Mouse (Mus musculus): ENCODE measurements around the gene Pstpip1.

The Pstpip1 gene

DNA sequence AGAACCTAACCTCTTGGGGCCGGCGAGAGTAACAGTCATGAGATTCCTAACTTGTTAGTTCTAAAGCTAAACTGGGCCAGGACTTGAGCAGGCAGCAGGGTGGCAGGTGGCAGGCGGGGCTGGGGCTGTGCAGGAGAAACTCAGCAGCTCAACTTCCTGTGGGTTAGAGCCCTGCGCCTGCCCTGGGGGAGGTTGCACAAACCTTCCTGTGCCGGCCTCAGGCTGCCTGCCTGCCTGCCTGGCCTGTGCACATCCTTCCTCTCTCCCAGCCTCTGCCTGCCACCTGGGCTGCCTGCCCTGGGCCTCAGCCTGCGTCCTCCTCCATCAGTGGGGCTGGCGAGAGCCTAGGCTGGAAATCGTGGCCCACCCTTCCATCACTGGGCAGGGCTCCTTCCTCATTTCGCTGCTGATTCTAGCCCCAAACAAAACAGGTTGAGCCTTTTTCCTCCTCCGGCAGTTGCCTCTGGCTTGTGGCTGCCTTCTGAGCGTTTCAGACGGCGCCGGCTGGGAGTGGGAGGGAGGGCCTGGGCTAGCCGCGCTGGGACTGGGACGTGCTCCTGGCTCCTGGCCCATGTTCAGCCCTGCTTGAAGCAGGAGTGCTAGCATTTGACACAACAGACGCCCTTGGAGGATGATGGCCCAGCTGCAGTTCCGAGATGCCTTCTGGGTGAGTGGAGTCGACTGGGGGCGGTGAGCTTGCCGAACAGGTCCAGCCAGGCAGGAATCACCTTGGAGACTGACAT, at the start of gene Pstpip1:
TSS of gene Pstpip1 (plus strand) at position 185 of the 743 bp plus-strand sequence.
- peak; percentile 64 for DNase-seq (ENCODE audit: low spot score)

DNA sequence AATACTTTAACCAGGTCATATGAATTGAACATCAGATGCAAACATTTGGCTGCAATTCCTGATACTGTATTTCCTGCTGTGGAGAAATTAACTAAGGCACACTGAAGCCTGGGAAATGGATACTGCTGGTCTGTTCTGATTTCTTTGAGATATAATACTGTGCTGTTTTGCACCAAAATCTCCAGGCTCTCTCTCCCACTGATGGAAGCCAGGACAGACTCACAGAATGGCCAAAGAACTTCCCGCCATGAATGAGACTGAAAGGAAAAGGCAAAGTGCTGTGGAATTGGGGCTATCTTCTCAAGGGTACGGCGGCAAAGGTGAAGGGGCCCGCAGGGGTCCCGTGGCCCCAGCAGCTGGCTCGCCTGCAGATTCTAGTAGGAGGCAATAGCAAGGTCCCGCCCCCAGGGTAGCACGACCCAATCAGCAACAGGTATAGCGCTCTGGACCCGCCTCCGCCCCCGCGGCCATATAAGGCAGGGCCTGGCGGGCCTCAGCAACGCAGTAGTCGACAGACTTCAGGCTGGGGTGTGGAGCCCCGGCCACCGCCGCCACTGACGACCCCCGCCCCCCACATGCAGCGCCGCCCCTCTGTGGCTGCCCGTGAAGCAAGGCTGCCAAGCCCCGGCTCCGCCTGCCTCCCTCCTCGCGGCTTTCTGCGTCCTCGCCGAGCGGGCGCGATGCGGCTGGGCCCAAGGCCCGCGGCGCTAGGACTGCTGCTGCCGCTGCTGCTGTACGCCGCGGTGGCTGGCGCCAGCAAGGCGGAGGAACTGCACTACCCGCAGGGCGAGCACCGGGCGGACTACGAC, 48.2 kb upstream of the Pstpip1 start, which contains the start of gene Rcn2:
TSS of gene Rcn2 (plus strand) at position 474 of the 809 bp plus-strand sequence.
- DNase-seq (ENCODE audit: low spot score), result peak; percentile 92

DNA sequence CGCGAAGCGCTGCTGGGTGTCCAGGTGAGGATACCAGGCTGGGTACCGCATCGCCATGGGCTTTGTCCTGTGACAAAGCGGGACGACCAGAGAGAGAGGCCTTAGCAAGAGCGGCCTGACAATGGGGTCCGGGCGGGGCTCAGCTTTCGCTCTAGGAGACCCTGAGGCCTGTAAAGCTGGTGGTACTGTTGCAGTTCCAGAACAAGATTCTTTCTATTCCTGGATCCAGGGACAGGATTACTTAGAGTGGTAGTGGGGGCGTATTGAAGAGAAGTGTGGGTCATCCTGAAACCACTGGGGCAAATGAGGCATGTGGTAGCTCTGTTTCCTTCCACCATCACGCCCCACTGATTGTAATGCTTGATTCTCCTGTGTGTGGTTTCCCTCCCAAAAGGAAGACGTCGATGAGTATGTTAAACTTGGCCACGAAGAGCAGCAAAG, 47.6 kb upstream of the Pstpip1 start:
- DNase-seq (ENCODE audit: low spot score), result no peak

DNA sequence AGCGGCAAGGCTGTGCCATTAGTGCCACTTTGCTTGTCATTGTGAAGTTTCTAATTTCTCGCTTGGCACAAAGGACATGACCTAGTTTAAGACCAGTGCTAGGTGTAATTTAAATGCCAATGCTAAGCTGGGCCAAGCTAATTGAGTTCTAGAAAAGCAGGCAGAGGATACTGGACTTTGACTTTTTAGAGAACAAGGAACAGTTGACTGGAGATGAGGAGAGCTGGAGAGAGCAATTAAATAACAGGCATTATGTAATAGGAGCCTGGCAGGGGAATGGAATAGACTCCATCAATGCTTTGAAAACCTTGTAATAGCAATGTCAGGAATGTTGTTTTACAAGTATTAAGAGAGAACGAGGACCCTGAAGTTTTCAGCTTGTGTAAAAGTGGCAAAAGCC, 36.0 kb upstream of the Pstpip1 start:
- DNase-seq (ENCODE audit: low spot score), result no peak

DNA sequence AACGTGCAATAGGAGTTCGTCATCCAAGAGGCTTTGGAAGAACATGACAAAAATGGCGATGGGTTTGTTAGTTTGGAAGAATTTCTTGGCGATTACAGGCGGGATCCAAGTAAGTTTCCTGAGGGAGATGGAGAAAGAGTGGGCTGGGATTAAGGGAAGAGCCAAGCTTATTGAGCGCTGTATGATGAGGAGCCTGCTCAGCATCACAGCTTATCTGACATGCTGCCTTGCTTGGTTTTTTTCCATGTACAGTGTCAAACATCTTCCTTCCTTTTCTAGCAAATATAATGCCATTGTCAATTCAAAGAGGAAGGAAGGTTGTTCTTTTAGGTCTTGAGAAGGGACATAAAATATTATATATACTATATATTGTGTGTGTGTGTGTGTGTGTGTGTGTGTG, 33.6 kb upstream of the Pstpip1 start:
- no peak for DNase-seq (ENCODE audit: low spot score)

DNA sequence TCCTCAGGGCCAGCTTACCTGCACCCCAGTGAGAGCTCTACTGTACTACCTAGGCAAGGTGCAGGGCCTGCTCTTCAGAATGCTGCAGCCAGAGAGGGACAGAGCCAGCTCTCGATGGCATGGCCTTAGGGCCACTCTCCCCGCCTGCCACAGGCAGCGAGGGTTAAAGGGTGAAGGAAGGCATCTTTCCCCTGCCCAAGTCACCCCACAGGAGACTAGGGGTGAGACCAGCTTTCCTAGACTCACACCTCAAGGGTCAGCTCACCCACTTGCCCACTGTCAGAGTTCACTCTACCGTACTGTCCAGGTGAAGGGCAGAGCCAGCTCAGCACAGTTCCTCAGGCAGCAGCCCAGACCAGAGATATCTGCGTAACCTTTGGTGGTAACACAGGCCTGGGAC, 27.4 kb upstream of the Pstpip1 start:
- DNase-seq (ENCODE audit: low spot score), result no peak

DNA sequence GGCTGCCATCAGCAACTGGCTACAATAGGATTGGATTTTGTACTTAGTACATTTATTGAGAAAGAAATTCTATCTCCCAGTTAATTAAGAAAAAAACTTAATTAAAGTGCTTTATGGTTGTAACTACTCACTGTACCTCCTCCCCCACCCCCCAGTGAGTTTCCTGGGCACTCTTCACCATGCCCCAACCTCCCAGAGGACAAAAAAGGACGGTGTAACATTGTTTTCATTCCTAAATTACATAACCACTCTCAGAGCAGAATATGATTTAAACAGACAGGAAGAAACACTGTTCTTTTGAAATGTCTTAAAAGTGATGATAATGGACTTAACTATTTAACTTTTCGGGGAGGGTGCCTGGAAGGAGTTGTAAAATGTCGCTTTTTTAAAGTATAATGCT, 24.8 kb upstream of the Pstpip1 start:
- no peak for DNase-seq (ENCODE audit: low spot score)

DNA sequence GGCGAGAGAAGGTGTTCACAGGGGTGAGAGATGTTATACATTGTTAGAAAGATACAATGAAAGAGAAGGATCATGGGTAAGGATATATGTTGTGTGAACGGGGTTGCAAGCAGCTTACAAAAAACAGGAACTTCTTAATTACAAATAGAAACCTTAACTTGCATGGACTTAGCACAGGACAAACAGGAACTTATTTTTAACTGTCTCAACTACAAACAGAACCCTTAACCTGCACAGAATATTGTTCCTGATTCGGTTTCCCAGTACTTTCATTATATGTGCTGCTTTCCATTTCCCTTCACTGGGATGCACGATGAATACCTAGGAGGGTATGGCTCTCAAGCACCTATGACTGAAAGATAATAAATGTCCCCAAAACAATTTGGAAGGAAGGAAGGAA, 21.8 kb upstream of the Pstpip1 start:
- DNase-seq (ENCODE audit: low spot score), result no peak

- no peak for DNase-seq (ENCODE audit: low spot score)
Observed at GRCm38 (mm10) chr9:56068630-56069029, 21.1 kb upstream of the Pstpip1 start.

DNA sequence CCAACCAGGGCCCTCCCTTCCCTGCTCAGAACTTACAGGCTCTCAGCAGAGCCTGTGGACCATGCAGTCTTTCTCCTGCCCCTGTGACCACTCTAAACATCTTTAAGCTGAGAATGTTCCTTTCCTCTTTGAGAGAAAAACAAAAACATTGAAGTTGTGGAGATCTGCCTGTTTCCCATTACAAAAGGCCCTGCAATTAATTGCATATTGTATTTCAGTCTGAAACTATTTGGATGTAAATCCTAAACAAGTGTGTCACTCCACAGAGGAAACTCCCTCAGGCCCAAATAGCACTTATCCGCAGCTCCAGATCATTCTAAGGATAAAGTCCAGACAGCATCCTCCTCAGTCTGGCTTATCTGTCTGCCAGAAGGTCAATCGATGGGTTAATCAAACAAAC, 16.9 kb upstream of the Pstpip1 start:
- no peak for DNase-seq (ENCODE audit: low spot score)

DNA sequence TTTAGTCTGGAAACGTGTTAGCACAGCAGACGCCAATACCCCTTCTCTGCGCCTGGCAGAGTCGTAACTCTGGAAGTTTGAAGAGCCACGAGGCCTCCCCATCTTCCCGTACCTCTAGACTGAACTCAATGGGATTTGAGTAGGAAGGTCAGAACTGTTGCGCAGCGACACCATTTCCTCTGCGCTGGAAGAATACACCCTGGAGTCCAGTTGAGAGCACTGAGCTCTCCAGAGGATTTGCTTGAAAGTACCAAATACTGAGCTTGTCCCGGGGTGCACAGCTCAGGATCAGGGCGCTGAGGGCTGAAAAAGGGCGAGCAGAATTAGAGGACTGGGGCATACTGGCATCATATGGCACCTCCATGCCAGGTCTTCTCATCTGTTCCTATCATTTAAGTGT, 14.9 kb upstream of the Pstpip1 start:
- no peak for DNase-seq (ENCODE audit: low spot score)

DNA sequence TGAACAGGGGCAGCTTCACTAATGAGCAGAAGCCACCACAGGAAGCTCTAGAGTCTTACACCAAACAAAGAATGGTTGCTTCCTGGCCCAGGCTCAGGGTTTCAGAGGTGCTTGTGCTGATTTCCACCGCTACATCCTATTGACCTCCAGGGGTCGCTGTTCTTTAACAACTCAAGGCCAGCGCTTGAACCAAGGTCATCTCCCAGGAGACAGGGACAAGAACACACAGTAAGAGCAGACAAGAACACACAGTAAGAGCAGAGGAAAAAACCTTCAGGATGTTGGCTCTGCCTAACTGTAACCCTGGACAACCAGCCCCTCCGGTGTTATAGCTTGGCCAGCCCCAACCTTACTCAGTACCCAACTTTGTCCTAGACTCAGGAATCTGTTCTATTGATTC, 14.5 kb upstream of the Pstpip1 start:
- peak; percentile 29 for DNase-seq (ENCODE audit: low spot score)

- no peak for DNase-seq (ENCODE audit: low spot score)
Observed at GRCm38 (mm10) chr9:56075901-56076620, 13.7 kb upstream of the Pstpip1 start.

- no peak for DNase-seq (ENCODE audit: low spot score)
Observed at GRCm38 (mm10) chr9:56079587-56079986, 10.2 kb upstream of the Pstpip1 start.

GRCm38 (mm10) chr9:56086524-56086923, 3.2 kb upstream of the Pstpip1 start:
- DNase-seq (ENCODE audit: low spot score), result no peak

DNA sequence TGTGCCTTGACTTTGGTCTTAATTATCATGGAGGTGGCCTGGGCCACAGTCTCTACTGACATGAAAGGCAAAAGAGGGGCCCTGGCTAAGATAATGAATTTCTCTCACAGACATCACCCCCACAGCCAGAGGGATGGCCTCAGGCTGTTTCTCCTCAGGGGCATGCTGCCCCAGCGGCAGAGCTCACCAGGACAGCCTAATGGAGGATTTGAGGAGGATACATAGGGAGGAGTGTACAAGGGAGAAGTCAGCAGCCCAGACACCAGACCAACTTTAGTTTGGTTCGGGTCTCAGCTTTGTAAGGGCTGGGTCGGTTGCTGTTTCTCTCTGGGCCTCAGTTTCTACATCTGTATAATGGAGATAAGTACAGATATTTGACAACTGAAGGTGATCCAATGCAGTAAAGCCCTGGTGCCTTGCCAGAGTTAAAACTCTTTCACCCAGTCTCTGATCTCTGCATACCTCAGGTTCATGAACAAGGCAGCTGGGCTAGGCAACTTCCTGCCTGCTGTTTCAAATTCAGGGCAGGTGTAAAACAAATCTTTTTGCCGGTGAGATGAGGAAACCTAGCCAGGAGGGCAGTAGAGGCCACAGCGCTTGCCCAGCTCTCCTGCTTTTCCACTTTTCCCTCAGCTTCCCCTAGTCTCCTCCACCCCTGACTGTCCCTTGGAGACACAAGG, 924 bp downstream of the Pstpip1 start:
- no peak for DNase-seq (ENCODE audit: low spot score)

DNA sequence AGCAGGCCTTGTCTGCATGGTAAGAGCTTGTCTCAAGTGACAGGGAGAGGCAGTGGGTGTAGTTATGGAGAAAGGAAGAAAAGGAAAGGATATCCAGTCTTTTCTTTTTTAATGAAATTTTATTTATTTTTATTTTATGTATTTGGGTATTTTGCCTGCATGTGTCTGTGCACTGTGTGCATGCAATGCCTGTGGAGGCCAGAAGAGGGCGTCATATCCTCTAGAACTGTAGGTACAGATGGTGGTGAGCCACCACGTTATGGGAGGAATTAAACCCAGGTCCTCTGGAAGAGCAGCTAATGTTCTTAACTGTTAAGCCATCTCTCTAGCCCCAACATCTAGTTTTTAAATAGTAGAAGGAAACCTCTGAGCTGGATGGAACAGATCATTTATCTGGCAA, 2.3 kb downstream of the Pstpip1 start:
- DNase-seq (ENCODE audit: low spot score), result no peak

DNA sequence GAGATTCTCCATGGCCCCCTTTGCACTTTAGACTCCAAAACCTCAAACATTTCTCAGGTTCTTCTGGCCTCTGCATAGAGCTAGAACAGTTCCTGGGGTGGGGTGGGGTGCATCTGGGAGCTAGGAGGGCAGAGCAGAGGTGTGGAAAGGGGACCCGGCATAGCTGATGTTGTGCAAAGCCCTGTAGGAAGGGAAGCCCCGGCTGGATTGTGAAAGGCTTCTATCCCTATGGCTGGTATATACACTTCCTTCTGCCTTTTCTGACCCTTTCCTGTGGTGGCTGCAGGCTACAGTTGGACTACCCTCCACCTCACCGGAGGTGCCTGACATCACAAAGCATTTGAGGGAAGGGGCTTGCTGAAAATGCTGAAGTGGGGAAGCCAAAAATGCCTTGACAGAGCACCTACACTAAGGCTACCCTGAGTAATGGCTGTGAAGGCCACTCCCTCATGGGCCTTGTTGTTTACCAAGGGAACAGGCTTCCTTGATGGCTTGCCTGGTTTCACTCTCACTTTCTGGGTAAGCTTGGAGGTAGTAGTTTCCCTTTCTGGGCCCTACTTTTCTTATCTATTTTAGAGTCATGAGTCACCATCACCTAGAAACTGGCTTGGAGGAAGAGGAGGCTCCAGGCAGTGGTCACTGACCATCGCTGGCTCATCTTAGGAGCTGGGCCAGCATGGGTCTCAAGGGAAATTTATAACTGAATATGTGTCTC, 8.0 kb downstream of the Pstpip1 start:
- no peak for DNase-seq (ENCODE audit: low spot score)

DNA sequence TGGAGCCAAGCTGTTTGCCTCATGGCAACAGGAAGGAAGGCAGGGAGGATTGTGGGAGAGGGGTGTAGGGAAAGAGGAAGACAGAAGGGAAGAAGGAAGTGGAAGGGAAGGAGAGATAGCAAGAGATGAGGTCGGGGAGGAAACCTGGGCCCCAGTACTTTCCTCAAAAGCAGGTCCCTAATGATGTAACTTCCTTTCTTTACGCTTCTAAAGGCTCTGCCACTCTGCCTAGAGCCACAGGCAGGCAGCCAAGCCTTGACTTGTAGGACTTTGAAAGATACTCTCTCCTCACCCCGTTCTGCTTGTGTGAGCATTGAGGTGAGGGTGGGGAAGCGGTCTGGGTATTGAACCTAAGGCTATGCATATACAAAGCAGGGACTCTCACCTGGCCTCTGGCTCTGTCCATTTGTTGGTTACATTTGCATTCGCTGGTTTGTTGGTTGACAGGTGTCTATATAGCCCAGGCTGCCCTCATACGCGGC, 10.3 kb downstream of the Pstpip1 start:
- no peak for DNase-seq (ENCODE audit: low spot score)

DNA sequence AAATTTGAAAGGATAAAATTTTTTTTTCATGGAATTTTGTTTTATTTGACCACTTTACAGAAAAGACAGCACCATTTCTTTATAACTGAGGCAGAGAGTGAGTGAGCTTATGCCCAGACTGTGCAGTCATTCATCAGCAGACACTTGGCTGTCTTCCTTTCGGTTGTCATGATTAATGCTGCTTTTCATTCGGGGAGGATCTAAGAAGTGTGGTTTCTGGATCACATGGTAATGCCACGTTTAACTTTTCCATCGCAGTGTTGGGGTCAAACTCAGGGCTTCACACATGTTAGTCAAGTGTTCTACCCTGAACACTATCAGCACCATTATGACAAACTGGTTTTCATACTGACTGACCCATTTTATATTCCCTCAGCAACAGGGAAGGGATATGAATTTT, 11.3 kb downstream of the Pstpip1 start:
- no peak for DNase-seq (ENCODE audit: low spot score)

- no peak for DNase-seq (ENCODE audit: low spot score)
Observed at GRCm38 (mm10) chr9:56104921-56105320, 15.2 kb downstream of the Pstpip1 start.

All from urinary bladder, postnatal 25 days (tissue).